Mouse (Mus musculus) right cerebral cortex, postnatal 4 days (tissue): ENCODE data around the gene 4931414P19Rik.

Source experiments
- DNase-seq: peaks from one replicate; pipeline ENCODE4 v3.0.0-alpha.2; 2022

4931414P19Rik gene

DNA sequence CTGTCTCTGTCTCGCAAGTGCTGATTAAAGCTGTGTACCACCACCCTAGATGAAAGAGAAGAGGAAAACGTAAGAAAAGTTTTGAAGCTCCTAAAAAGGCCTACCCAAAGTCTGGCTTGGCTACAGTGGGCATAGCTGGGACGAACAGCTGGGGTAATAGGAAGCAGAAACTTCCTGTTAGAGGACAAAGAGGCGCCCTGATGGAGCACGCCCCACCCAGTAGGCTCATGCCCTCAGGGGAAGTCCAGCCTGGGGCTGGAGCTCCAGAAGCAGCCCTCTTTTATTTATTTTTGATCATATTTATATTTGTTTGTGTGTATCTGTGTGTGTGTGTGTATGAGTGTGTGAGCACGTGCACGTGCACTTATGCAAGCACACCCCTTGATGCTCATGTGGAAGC lies 26.2 kb downstream of the 4931414P19Rik start:
- no peak for DNase-seq

DNA sequence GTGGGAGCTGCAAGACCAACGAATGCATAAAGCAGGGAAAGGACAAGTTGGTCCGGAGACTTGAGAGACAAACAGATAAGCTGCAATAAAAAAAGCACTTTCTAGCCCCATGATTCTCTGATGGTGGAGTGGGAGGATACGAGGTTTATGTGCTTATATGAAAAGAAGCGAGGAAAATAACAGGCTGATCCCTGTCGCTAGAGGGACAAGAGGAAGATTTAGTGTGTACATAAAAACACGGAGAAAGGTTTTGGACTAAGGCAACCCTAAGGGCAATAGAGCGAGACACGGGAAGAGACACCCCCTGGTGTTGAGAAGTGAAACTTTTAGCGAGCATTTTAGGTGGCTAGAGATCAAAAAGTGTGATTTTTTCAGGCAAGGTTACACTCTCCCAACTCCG lies 27.7 kb downstream of the 4931414P19Rik start:
- no peak for DNase-seq

DNA sequence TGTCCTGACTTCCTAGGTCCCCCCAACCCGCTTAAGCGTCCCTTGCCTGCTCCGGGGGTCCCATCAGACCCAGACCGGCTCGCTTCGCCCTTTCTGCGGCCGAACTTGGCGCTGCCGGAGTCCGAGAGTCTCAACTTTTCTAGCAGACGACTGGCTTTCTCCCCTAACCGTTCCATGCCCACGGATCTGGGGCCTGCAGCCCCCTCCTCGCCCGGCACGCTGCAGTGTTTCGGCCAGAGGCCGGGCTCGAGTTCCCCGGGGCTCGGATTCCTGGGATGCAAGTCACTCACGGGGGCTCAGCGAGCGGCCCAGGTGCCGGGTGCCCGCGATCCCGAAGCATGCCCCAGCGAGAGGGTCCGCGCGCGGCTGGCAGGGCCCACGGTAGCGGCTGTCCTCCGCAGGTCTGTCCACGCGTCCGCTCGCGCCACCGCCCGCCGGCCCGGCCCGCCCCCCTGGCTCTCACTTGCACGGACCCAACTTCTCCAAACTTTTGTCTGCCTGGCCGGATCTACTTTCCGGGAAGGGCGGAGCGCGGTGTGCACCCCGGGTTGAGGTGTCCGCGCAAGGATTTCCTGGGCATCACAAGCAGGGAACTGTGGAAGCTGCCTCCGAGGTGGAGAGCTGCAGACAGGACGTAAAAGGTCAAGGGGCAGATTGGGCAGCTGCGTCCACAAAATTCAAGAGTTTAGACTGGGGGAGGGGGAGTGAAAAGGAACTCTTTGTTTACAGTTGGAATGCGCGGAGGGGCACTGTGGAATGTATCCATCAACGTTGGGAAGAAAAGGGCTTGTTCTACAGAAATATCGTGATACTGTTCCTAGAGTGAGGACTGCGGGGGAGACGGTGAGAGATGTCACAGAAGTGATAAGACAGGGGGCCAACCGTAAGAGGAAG lies 28.5 kb downstream of the 4931414P19Rik start, which contains the start of gene Ajuba:
Gene Ajuba, minus strand, starts transcription at position 470 of the 894 bp plus-strand sequence.
- DNase-seq, result peak; percentile 67

GRCm38 (mm10) chr14:54576241-54577088 lies 29.3 kb downstream of the 4931414P19Rik start:
- DNase-seq, result no peak

DNA sequence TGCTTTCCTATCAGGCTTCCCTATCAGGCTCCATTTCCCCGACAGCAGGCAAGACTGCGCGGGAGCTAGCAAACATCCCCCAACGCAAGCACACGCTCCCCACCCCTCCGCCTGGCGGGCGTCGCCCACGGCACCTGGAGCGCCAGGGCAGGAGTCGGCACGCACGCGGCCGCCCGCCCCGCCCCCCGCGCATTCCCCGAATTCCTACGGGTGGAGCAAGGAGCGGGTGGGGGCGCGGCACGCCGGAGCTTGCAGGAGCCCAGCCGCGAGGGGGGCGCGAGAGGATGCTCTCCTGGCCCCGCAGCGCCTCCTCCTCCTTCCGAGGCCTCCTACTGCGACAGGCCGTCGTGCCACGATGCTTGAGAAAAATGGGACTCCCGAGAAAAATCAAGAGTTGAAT lies 30.2 kb downstream of the 4931414P19Rik start:
- no peak for DNase-seq

DNA sequence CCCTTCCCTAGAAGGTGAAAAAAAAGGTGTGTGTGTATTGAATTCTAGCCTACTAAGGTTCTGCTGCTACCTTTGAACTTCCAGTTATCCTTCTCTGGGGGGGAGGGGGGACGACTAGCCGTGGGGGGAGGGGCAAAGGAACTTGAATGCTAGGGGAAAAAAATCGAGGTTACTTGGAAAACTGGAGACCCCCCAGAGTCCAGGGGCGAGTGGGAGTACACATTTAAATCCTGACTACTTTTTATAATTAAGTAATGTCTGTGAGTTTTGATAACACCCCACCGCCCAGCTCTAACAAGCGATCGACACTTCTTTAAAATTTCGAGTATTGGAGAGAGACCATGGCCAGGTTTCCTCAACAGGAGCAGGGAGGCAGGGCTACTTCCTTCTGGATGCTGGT lies 30.8 kb downstream of the 4931414P19Rik start:
- no peak for DNase-seq

- DNase-seq, result no peak
Observed at GRCm38 (mm10) chr14:54574253-54574652, 31.5 kb downstream of the 4931414P19Rik start.

DNA sequence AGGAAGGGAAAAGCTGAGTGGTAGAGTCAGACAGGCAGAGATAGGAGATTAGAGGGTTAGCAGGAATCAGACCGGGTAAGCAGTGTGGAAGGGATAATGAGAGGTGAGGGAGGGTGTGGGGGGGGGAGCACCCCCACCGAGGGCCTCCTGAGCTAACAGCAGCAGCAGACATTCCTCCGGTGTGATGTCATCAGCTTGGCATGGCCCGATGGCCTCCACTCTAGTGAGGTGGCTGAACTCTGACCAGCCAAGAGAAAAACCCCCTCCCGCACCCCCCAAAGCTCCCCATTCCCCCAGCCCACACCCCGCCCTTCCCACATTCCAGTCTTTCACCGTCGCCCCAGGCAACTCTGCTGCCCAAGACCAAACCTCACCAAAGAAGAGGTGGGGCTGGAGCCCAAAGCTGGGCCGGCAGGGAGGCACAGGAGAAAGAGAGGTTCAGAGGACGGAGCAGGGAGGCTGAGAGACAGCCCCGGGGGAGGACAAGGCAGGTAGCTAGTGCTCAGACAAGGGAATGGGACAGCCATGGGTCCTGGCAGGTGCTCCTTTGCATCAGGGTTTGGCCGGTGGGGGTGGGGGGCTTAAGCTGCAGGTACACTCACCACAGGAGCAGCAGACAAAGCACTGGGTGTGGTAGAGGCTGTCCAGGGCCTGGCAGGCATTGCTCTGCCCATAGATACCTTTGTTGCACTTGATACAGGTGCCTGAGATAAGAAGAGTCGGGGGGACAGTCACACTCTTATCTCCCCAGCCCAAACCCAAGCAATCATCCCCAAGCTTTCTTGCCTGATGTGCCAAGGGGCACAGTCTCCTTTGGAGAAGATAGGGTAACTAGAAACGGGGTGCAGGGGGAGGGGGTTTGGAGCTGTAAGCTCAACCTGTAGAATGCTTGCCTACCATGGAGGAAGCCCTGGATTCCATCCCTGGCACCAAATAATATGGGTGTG lies 32.7 kb downstream of the 4931414P19Rik start:
- DNase-seq, result no peak

DNA sequence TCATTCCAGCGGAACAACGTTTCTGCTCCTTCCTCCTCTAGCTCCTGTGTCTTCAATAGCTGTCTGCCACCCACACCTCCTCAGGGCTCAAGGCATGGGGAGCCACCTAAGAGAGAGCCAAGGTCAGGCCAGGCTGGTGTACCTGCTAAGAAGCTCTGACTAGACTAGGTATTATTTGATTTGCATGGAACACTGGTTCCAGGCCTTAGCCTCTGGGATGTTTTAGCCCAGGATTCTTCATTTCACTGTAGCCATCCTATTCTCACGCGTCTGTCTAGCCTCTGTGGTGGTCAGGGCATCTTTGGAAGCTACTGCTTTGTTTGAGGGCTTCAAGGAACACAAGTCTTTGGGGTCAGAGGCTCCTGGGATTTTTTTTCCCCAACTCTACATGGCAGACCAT lies 33.7 kb downstream of the 4931414P19Rik start:
- DNase-seq, result no peak

- no peak for DNase-seq
Observed at GRCm38 (mm10) chr14:54569451-54570392, 36.1 kb downstream of the 4931414P19Rik start.

DNA sequence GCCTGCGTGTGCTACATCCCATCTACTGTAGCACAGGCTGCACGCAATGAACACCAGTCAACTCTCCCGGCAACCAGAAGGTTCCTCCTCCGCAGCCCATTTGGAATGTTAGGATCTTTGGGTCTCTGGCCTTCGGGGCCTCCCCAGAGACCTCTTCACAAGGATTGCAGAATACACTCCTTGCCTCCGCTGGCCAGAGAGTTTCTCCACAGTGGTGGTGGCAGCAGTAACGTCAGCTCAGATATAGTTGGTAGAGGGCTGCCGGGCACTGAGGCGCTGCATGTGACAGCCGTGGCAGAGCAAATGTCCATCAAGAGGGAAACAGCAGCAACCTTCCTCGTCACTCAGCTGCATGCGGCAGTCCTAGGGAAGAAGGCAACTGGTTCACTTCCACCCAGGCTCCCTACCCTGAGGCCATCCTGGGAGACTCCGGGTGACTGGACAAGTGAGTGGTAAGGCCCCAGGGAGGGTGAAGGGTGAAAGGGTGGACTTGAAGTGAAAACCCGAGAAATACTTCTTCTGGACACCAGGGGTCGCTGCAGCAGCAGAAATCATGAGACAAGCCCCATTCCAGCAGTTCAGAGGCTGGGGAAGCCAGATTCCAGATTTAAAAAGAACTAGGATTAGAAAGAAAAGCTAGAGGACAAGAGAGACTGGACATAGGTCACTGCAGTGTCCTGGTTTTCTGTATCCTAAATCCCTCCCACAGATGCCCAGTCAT lies 36.9 kb downstream of the 4931414P19Rik start:
- peak; percentile 70 for DNase-seq

DNA sequence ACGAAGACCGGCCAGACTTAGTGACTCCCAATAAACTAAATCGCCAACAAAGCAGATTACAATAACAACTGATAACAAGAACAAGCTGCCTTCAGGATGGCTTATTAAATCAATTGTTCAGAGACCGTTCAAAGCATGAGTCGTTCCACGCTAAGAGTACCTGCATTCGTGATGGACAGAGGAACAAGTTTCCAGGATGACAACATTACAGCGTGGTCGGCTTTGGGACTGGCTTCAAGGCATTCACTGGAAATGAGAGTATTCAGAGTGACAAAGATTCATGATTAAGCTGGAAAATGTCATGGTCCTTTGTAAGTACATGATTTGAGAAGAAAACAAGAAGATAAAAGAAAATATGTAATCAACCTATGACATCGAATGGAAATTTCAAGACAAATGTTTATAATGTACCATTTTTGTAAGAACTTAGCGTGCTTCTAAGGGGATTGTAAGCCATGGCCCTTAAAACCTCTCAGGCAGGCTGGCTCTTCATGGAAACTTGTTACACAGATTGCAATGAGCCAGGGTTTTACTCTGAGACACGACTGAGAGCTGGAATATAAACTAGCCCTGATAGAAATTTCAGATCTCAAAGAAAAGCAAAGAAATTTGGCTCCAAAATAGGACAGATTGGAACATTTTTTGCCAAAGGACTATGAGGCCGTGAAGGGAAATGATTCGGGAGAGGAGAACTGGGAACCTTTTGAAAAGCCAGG lies 45.1 kb downstream of the 4931414P19Rik start:
- no peak for DNase-seq

DNA sequence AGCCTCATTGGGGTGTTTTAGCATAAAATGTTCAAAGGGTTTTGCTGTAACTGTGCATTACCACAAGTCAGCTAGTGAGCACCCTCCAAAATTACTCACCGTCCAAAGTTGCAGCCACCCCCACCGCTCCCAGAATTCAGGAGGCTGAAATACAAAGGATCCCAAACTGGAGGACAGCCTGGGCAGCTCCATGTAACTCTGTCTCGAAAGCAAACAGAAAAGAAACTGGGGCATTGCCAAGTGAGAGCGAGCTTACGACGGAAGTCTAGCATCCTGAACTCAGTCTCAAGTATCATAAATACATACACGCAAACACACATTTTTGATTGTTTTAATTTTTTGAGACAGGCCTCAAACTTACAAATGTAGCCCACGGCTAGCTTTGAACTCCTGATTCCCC lies 48.5 kb downstream of the 4931414P19Rik start:
- no peak for DNase-seq

DNA sequence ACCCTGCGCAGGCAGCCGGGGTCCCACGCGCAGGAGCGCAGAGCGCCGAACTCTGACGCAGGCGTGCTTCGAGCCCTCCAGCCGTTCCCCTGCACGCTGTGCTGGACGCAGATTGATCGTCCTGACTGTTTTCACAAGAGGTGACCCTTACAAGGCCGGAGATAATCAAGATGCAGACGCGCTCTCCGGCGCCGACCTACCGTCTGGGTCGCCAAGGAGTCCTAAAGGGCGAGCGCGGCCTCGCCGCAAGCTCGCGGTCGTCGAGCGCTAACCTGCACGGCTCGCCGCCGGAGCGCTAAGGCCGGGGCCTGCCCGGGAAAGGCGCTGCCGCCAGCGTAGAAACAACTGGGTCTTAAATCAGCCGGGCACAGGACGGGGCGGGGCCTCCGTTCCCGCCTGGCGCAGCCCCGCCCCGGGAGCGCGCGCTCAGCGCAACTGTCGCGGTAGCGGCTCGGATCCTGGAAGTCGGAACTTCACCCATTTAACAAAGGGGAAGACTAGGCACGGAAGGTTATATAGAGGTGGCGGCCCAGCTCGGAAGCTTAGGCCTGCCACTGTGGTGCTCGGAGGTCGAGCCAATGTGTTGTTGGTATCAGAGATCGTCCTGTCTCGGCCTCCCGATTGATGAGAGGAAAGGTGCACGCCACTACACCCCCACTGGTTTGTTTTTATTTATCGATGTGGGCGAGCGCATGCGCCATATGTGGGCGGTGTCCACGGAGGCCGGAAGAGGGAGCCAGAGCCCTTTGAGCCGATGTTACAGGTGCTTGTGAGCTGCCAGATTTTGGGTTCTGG lies 51.6 kb downstream of the 4931414P19Rik start, which contains the start of gene Haus4:
Gene Haus4, minus strand, starts transcription at position 642 of the 795 bp plus-strand sequence.
- peak; percentile 62 for DNase-seq

GRCm38 (mm10) chr14:54553454-54553974 lies 52.3 kb downstream of the 4931414P19Rik start:
- DNase-seq, result no peak

- no peak for DNase-seq
Observed at GRCm38 (mm10) chr14:54544703-54545102, 61.1 kb downstream of the 4931414P19Rik start.

DNA sequence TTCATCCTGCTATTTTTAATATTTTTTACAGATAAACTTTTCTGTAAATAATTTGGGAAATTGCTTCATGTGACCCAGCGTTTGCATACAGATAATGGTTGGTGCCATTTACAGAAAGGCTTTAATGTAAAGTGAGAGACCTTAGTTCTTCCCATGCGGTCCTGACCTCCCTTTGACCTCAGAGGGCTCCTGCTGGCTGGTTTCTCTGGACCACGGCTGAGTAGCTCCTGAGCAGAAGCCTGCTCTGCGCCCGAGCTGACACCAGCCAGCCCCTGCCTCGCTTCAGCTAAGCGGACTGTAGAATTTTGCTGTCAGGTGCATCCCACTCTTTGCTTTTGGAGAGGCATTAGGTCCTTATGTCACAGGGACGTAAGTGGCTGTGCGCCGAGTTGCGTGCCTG lies 65.0 kb downstream of the 4931414P19Rik start:
- no peak for DNase-seq

DNA sequence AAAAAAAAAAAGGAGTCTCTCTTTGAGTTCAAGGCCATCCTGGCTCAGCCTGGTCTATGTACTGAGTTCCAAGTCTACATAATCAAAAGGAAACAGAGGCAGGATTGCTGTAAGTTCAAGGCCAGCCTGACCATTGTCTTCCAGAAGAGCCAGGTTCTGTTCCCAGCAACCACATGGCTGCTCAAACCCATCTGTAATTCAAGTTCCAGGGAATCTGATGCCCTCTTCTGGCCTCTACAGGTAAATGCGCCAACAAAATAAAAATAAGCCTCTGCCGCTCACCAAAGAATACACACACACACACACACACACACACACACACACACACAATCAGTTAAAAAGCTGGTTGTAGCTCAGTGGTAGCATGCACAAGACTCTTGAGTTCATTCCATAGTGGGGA lies 67.2 kb downstream of the 4931414P19Rik start:
- DNase-seq, result no peak
